Mouse (Mus musculus): ENCODE measurements around the gene Olfr273. TPM values are rescaled to one million over a fixed set of nuclear protein-coding genes. Genes with fewer than 3 reads are reported as not detected.
"Not testable (repeated sequence)": the region's sequence is repeated elsewhere in the genome, so short reads cannot be mapped to it uniquely, and the experiment has no call there.

Olfr273 gene
- not detected in 2 replicates for polyA plus RNA-seq (2015; fragmentation: Nextera tagmentation; extraction: Ambion mirVana)

- Histone ChIP-seq H3K4me2 (replicated peaks; ENCODE audit: low read depth) (no peak within 1 kb of the TSS), H3K9me3 (ENCODE audit: control insufficient read depth) (no peaks in the 10 kb centered on the region), H3K27me3 (replicated peaks; ENCODE audit: control insufficient read depth, insufficient read depth, low read length) (no peaks in the 10 kb centered on the region), H3K27ac (ENCODE audit: low read depth, low read length) (no peak within 1 kb of the TSS), H3K36me3 (ENCODE audit: control insufficient read depth, insufficient read depth) (no peaks in the 10 kb centered on the region), H3K9ac (ENCODE audit: low read depth, low read length) (no peak within 1 kb of the TSS), H3K4me3 (ENCODE audit: low read depth, low read length) (no peak within 1 kb of the TSS), H3K4me1 (replicated peaks; ENCODE audit: control insufficient read depth, insufficient read depth, low read length) (no peaks in the 10 kb centered on the region)
- WGBS, result 66% methylated on average over 1 of the region's 1 CpGs
- ATAC-seq, result no peak
- no peak for TF ChIP-seq CTCF (IDR thresholded peaks at IDR 0.05; ENCODE audit: low read depth)
Measured at GRCm38 (mm10) chr4:52859136-52859535, at the start of gene Olfr273. Olfr273 (minus strand) TSS chr4:52859236.

GRCm38 (mm10) chr4:52864156-52864555 lies 5.1 kb upstream of the Olfr273 start:
- H3K4me2 ChIP-seq (replicated peaks; ENCODE audit: low read depth), result no peak overlapping the region
- H3K27ac ChIP-seq (ENCODE audit: low read depth, low read length), result no peak overlapping the region
- no peaks in the 10 kb centered on the region for H3K4me1 ChIP-seq (replicated peaks; ENCODE audit: control insufficient read depth, insufficient read depth, low read length)
- ATAC-seq, result no peak
- H3K9ac ChIP-seq (ENCODE audit: low read depth, low read length), result no peak overlapping the region
- no peak overlapping the region for H3K4me3 ChIP-seq (ENCODE audit: low read depth, low read length)
- H3K9me3 ChIP-seq (ENCODE audit: control insufficient read depth), result no peaks in the 10 kb centered on the region
- TF ChIP-seq CTCF (IDR thresholded peaks at IDR 0.05; ENCODE audit: low read depth), result no peak
- no peaks in the 10 kb centered on the region for H3K27me3 ChIP-seq (replicated peaks; ENCODE audit: control insufficient read depth, insufficient read depth, low read length)
- WGBS, result 90% methylated on average over 9 of the region's 9 CpGs
- no peaks in the 10 kb centered on the region for H3K36me3 ChIP-seq (ENCODE audit: control insufficient read depth, insufficient read depth)

GRCm38 (mm10) chr4:52849672-52850071 lies 9.4 kb downstream of the Olfr273 start:
- no peak for ATAC-seq
- 86% methylated on average over 5 of the region's 5 CpGs for WGBS

GRCm38 (mm10) chr4:52849039-52849635 lies 9.9 kb downstream of the Olfr273 start:
- Histone ChIP-seq H3K9ac (ENCODE audit: low read depth, low read length) (no peak overlapping the region), H3K27me3 (replicated peaks; ENCODE audit: control insufficient read depth, insufficient read depth, low read length) (no peaks in the 10 kb centered on the region), H3K4me2 (replicated peaks; ENCODE audit: low read depth) (no peak overlapping the region), H3K4me3 (ENCODE audit: low read depth, low read length) (no peak overlapping the region), H3K27ac (ENCODE audit: low read depth, low read length) (no peak overlapping the region), H3K36me3 (ENCODE audit: control insufficient read depth, insufficient read depth) (no peaks in the 10 kb centered on the region), H3K4me1 (replicated peaks; ENCODE audit: control insufficient read depth, insufficient read depth, low read length) (no peaks in the 10 kb centered on the region), H3K9me3 (ENCODE audit: control insufficient read depth) (no peaks in the 10 kb centered on the region)
- WGBS, result 51% methylated on average over 4 of the region's 4 CpGs
- no peak for ATAC-seq
- no peak for TF ChIP-seq CTCF (IDR thresholded peaks at IDR 0.05; ENCODE audit: low read depth)

More at GRCm38 (mm10) chr4:52849672-52850071, 9.4 kb downstream of the Olfr273 start:
- no peak overlapping the region for H3K27ac ChIP-seq (ENCODE audit: low read depth, low read length)
- no peak overlapping the region for H3K9ac ChIP-seq (ENCODE audit: low read depth, low read length)
- H3K4me1 ChIP-seq (replicated peaks; ENCODE audit: control insufficient read depth, insufficient read depth, low read length), result no peaks in the 10 kb centered on the region
- H3K4me2 ChIP-seq (replicated peaks; ENCODE audit: low read depth), result no peak overlapping the region
- H3K4me3 ChIP-seq (ENCODE audit: low read depth, low read length), result no peak overlapping the region
- no peaks in the 10 kb centered on the region for H3K9me3 ChIP-seq (ENCODE audit: control insufficient read depth)
- H3K27me3 ChIP-seq (replicated peaks; ENCODE audit: control insufficient read depth, insufficient read depth, low read length), result no peaks in the 10 kb centered on the region
- no peaks in the 10 kb centered on the region for H3K36me3 ChIP-seq (ENCODE audit: control insufficient read depth, insufficient read depth)
- TF ChIP-seq CTCF (IDR thresholded peaks at IDR 0.05; ENCODE audit: low read depth), result no peak

- H3K27ac ChIP-seq (ENCODE audit: low read depth, low read length); H3K36me3 ChIP-seq (ENCODE audit: control insufficient read depth, insufficient read depth); H3K9me3 ChIP-seq (ENCODE audit: control insufficient read depth); H3K9ac ChIP-seq (ENCODE audit: low read depth, low read length); H3K4me2 ChIP-seq (replicated peaks; ENCODE audit: low read depth); H3K4me3 ChIP-seq (ENCODE audit: low read depth, low read length); ATAC-seq; H3K27me3 ChIP-seq (replicated peaks; ENCODE audit: control insufficient read depth, insufficient read depth, low read length); H3K4me1 ChIP-seq (replicated peaks; ENCODE audit: control insufficient read depth, insufficient read depth, low read length): not testable (repeated sequence)
- WGBS, result 0% methylated on average over 1 of the region's 1 CpGs
Measured at GRCm38 (mm10) chr4:52845411-52845810, 13.6 kb downstream of the Olfr273 start.

- Histone ChIP-seq H3K36me3 (ENCODE audit: control insufficient read depth, insufficient read depth) (no peaks in the 10 kb centered on the region), H3K9ac (ENCODE audit: low read depth, low read length) (no peak overlapping the region), H3K4me3 (ENCODE audit: low read depth, low read length) (no peak overlapping the region), H3K27ac (ENCODE audit: low read depth, low read length) (no peak overlapping the region), H3K9me3 (ENCODE audit: control insufficient read depth) (no peaks in the 10 kb centered on the region), H3K4me1 (replicated peaks; ENCODE audit: control insufficient read depth, insufficient read depth, low read length) (no peaks in the 10 kb centered on the region), H3K4me2 (replicated peaks; ENCODE audit: low read depth) (no peak overlapping the region), H3K27me3 (replicated peaks; ENCODE audit: control insufficient read depth, insufficient read depth, low read length) (no peaks in the 10 kb centered on the region)
- no peak for ATAC-seq
- WGBS, result 96% methylated on average over 11 of the region's 11 CpGs
- TF ChIP-seq CTCF (IDR thresholded peaks at IDR 0.05; ENCODE audit: low read depth), result no peak
Measured at GRCm38 (mm10) chr4:52821375-52821774, 37.7 kb downstream of the Olfr273 start.

- 85% methylated on average over 2 of the region's 2 CpGs for WGBS
- Histone ChIP-seq H3K4me2 (replicated peaks; ENCODE audit: low read depth) (no peak within 1 kb of the TSS), H3K9ac (ENCODE audit: low read depth, low read length) (no peak within 1 kb of the TSS), H3K9me3 (ENCODE audit: control insufficient read depth) (no peaks in the 10 kb centered on the region), H3K27me3 (replicated peaks; ENCODE audit: control insufficient read depth, insufficient read depth, low read length) (no peaks in the 10 kb centered on the region), H3K4me1 (replicated peaks; ENCODE audit: control insufficient read depth, insufficient read depth, low read length) (no peaks in the 10 kb centered on the region), H3K27ac (ENCODE audit: low read depth, low read length) (no peak within 1 kb of the TSS), H3K36me3 (ENCODE audit: control insufficient read depth, insufficient read depth) (no peaks in the 10 kb centered on the region), H3K4me3 (ENCODE audit: low read depth, low read length) (no peak within 1 kb of the TSS)
- TF ChIP-seq CTCF (IDR thresholded peaks at IDR 0.05; ENCODE audit: low read depth), result no peak
- ATAC-seq, result no peak
Measured at GRCm38 (mm10) chr4:52814304-52814703, 44.7 kb downstream of the Olfr273 start, which contains the start of gene Olfr275. Olfr275 (plus strand) TSS chr4:52814604.
